Mouse (Mus musculus) lung, adult 2 months (tissue): ENCODE results near the gene Zfp981.
"Not testable (repeated sequence)": the region's sequence is repeated elsewhere in the genome, so short reads cannot be mapped to it uniquely, and the experiment has no call there.

Experiments
- CTCF ChIP-seq: fragments of 200-500 bp; IDR thresholded peaks from 2 replicates; pipeline ENCODE4 v1.5.1; 2011; ENCODE audit warnings: mild to moderate bottlenecking, low read length, control low read depth; ENCODE audit not compliant: insufficient read depth
- POLR2A ChIP-seq: fragments of 200-500 bp; IDR thresholded peaks from 2 replicates; pipeline ENCODE4 v1.6.1; 2011; ENCODE audit warnings: low read depth, mild to moderate bottlenecking, control low read depth, low read length, borderline replicate concordance; ENCODE audit errors: extremely low read depth

DNA sequence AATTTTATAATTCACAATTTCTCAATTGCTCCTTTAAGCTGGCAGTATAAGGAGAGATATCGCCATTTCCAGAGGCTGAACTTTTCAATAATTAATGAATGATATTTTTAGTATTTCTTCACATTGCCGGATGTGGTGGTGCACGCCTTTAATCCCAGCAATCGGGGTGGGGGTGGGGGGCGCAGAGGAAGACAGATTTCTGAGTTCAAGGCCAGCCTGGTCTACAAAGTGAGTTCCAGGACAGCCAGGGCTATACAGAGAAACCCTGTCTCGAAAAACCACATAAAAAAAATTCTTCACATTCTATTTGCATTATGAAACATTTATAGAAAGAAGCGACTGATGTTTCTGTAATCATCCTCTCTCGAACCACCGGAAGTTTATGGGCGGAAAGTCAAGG, 19.3 kb upstream of the Zfp981 start:
- TF ChIP-seq CTCF, POLR2A: not testable (repeated sequence)
